Mouse (Mus musculus) bone marrow macrophage, adult 2 months (primary cell): ENCODE measurements at regions not wholly inside any gene's neighbourhood (a gene's known extent, or its start where the extent isn't known, plus 50 kb on each side); places are given as distances from the start of the nearest gene placed in this dataset.

Experiments used
- H3K27ac ChIP-seq: 2 replicates; pipeline ENCODE4 v1.5.1; 2012; ENCODE audit warnings: low read depth, low read length; ENCODE audit not compliant: insufficient read depth
- H3K4me1 ChIP-seq: 2 replicates; pipeline ENCODE4 v1.6.1; 2012; ENCODE audit warnings: low read length; ENCODE audit not compliant: control insufficient read depth, insufficient read depth
- H3K4me3 ChIP-seq: 2 replicates; pipeline ENCODE4 v1.5.1; 2012; ENCODE audit warnings: mild to moderate bottlenecking, low read length, moderate library complexity; ENCODE audit not compliant: insufficient read depth
- CTCF ChIP-seq: IDR thresholded peaks from 2 replicates; pipeline ENCODE4 v1.5.1; 2012; ENCODE audit warnings: low read depth, mild to moderate bottlenecking, low read length, moderate library complexity
- POLR2A ChIP-seq: IDR thresholded peaks from 2 replicates; pipeline ENCODE4 v1.6.1; 2012; ENCODE audit warnings: mild to moderate bottlenecking, low read depth, low read length, borderline replicate concordance

DNA sequence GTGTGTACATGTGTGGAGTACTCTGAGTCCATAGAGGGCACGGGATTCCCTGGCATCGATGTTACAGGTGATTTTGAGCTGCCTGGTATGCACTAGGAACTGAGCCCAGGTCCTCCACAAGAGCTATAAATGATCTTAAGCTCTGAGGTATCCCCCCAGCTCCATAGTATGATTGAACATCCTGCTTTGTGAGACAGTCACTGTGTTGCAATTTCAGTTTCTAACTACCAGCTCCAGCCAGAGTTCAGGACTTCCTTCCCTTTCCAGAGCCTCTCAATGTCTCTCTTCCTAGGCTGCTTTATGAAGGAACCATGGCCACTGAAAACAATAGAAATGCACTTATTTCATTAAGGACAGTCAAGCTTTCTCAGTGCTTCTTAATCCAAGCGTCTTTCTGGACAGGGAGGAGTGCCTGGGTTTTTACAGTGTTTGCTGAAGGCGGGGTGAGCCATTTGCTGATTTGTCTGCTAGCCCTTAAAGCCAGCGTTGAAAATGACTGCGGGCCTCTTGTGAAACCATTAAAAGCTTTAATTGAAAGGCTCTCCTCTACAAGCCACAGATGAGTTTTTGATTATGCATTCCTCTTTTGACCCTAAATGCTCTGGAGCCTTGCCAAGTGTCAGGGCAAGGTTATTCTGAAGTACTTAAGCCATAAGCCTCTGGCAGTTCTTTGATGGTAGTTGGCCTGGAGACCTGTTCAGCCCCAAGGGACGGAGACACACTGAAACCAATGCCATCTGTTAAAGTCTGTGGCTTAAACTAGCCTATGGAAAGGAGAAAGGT, 155.1 kb upstream of the Pfn2 start:
- TF ChIP-seq CTCF (no peak), POLR2A (no peak)
- Histone ChIP-seq H3K4me3 (no peak overlapping the region), H3K4me1 (no peaks in the 10 kb centered on the region), H3K27ac (no peak overlapping the region)

DNA sequence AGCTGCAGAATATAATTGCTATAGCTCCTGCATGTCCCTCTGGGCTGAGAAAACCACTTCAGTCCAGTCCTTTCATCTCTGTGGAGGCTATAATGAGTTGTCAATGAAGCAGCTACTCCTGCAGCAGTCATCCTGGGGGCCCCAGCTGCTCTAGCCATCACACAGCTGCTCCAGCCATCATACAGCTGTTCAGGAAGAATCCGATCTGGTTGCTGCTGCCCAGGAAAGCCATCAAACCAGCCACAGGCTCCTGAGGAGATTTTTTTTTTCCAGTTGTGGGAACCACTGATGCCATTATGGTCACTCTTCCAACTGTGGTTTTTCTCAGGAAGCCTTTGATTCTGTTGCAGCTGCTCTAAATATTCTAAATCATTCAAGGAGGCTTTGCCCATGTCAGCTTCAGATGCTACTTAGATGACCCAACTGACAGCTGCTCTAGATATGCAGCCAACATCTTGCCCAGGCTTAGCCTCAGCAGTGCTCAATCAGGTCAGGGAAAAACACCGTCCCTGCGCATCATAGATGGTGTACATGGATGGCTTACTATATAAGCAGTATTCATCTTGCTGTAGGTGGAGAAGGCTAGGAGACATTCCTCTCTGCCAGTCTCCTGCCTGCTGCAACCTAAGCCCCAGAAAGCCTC, 177.0 kb upstream of the Pfn2 start:
- TF ChIP-seq CTCF: no peak
- no peak for TF ChIP-seq POLR2A
- no peaks in the 10 kb centered on the region for H3K4me1 ChIP-seq
- H3K27ac ChIP-seq: no peak overlapping the region
- no peak overlapping the region for H3K4me3 ChIP-seq

DNA sequence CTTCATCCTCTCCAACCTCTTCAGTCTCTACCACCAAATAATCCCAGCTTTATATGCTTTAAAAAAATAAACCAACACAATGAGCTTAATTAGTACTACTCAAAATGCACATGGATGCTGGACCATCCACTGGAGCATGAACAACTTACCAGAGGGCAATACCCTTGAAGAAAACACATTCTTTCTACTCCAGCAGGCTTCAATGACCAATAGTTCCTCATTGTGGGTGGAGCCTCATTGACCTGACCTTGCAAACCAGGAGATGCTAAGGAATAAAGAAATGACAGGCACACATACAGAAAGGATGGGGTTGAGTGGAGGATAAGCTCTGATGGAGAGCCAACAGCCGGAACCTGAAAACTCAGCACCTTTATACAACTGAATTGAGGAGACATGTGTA, 201.7 kb upstream of the Pfn2 start:
- H3K4me3 ChIP-seq: no peak overlapping the region
- no peak overlapping the region for H3K27ac ChIP-seq
- TF ChIP-seq POLR2A: no peak
- TF ChIP-seq CTCF: no peak
- no peaks in the 10 kb centered on the region for H3K4me1 ChIP-seq

DNA sequence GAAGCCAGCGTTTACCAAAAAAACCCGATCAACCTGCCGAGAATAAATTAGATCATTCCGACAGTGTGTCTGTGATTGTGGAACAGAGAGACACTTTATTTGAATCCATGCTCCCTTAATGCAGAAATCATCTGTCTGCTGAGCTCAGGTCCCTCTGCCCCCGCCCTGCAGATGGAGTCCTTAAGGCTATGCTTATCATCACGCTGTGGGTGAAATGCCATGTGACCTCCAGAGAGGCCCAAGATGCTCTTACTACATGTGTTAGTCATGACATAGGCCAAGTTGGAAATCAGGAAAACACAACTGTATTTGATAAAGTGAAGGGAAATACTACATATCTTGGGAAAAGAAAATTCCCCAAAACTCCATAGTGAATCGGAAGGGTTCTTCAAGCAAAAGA, 206.8 kb upstream of the Pfn2 start:
- TF ChIP-seq CTCF: no peak
- no peak for TF ChIP-seq POLR2A
- Histone ChIP-seq H3K4me3 (no peak overlapping the region), H3K27ac (no peak overlapping the region), H3K4me1 (no peaks in the 10 kb centered on the region)

DNA sequence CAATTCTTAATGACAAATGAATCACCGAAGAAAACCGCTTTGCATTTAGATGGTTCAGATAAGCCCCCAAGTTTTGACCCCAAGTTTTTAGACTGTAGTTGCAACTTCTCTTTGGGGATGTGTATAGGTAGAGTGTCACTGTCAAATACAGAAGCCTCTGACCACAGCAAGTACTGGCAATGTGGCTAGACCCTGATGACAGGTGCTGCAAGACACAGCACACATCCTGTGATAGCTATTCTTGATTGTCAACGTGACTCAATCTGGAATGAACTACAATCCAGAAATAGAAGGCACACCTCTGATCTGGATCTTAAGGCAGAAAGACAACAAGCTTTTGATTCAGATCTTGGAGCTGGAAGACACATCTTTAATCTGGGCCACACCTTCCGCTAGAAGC, 207.3 kb upstream of the Pfn2 start:
- TF ChIP-seq POLR2A: no peak
- no peak for TF ChIP-seq CTCF
- Histone ChIP-seq H3K27ac (no peak overlapping the region), H3K4me3 (no peak overlapping the region), H3K4me1 (no peaks in the 10 kb centered on the region)

DNA sequence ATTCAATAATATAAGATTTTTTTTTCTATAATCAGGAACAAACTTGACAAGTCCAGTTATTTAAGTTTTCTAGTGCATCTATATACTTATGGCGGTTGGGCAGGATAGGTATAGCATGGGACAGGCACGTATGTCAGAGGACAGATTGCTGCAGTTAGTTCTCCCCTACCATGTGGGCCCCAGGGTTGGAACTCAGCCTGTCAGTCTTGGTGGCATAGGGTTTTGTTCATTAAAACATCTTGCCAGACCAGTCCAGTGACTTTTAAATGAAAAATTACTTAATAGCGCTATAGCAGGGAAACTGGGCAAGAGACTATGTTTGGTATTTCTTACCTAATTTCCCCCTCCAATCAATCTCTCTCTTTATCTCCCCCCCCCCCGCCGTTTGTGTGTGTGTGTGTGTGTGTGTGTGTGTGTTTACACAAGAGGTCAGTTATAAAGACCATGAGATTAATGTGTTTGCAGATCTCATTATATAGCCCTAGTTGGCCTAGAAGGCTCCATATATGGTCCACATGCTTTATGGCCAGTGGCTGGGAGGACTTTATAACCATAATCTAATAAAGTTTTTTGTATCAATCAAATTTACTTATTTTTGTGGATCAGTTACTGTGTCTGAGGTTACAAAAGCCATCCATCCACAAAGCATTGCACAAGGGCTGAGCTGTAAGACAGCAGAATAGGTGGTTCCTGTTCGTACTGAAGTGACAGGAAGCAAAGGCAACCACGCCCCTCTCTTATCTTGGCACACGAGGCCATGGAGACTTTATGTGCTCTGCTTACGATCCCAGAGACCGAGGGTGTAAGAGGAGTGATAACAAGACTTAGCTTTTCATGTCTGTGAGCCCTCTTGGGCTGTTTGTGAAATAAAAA, 208.5 kb upstream of the Pfn2 start:
- Histone ChIP-seq H3K27ac (no peak overlapping the region), H3K4me1 (no peaks in the 10 kb centered on the region), H3K4me3 (no peak overlapping the region)
- TF ChIP-seq POLR2A: no peak
- no peak for TF ChIP-seq CTCF

DNA sequence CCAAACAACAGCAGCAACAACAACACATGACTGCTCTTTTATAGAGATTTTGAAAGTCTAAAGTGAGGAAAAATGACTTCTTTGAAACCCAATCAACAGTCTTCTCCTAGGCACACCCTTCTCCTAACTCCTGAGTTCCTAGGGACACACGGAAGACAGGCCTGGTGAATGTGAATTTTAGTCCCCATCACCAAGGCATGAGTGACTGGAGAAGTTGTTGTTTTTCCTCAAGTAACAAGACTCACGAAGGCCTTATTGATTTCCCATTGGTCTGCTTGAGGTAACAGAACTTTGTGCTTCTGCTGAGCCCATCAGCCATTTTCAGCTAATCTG, 209.2 kb upstream of the Pfn2 start:
- Histone ChIP-seq H3K4me1 (no peaks in the 10 kb centered on the region), H3K27ac (no peak overlapping the region), H3K4me3 (no peak overlapping the region)
- TF ChIP-seq CTCF: no peak
- TF ChIP-seq POLR2A: no peak

DNA sequence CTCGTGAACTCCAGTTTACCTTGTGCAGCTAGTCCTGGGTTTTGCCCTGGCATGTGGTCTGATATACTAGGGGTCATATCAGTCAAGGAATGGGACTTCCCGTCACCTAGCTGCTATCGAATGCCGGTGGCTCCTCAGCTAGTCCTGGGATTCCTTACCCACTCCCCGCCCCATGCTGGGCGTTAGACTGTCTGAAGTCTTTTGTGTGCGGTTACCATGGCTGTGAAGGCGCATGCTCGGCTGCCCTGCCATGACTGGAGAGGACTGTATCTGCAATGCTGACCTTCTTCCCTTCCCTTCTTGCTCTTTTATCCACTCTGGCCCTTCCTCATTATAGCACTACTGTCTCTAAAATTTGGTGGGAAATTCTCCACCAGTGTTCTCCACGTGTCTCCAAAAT, 210.3 kb upstream of the Pfn2 start:
- Histone ChIP-seq H3K4me3 (no peak overlapping the region), H3K4me1 (no peaks in the 10 kb centered on the region), H3K27ac (no peak overlapping the region)
- TF ChIP-seq POLR2A (no peak), CTCF (no peak)

DNA sequence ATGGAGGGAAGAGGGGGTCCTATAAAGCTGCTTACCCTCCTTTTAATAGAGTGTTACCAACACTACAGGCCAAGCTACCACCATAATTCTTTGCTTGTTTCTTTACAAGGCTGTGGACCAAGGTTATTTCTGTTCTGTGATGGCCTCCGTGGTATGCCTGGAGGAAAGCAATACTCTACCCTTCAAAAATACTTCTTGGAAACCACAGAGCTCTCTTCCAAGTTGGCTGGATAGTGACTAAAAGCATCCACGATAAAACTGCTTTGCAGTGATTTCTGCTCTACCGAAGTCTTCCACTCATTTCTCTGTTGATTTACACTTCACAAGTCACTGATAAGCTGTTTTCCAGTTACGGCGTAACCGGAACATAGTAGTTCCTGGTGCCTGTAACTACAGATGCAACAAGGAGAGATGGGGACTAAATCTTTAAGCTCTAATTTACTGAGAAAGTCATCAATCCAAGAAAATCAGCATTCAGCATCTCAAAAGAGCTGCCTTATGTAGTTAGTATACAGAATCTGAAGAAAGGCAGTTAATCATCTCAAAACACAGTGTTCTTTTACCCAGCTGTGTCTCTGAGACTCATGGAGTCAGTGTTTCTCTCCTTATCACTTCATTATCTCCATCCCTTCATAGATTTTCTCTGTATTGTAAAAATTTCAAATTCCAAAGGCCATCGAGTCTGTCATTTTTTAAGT, 216.1 kb upstream of the Pfn2 start:
- no peak overlapping the region for H3K27ac ChIP-seq
- H3K4me3 ChIP-seq: no peak overlapping the region
- TF ChIP-seq POLR2A (no peak), CTCF (no peak)
- H3K4me1 ChIP-seq: no peaks in the 10 kb centered on the region

DNA sequence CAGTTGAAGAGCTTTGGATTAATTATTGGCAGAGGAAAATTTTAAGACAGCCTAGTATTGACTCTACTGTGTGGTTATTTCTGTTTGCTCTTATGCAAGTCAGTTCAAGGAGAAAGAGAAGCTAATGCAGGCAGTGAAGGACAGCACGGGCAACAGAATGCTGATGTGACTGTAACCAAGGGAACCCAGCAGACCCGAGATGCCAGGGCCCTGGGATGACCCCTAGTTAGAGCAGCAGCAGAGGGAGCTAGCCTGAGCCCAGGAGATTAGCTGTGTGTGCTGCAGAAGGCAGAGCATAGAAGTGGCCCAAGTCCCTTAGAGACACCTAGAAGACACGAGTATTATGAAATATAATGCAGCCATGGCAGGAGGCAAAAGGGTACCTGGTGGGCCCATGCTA, 223.7 kb upstream of the Pfn2 start:
- H3K4me1 ChIP-seq: no peaks in the 10 kb centered on the region
- TF ChIP-seq POLR2A: no peak
- TF ChIP-seq CTCF: no peak
- H3K4me3 ChIP-seq: no peak overlapping the region
- H3K27ac ChIP-seq: no peak overlapping the region
